Mouse (Mus musculus) activated CD4-positive, CD25-positive, alpha-beta regulatory T cell, adult 4 months (primary cell): ENCODE results near the gene Stk33. TPM values are rescaled to one million over a fixed set of nuclear protein-coding genes. Genes with fewer than 3 reads are reported as not detected.
"Not testable (repeated sequence)": the region's sequence is repeated elsewhere in the genome, so short reads cannot be mapped to it uniquely, and the experiment has no call there.

ENCODE experiments used
- ATAC-seq: one replicate; pipeline ENCODE4 v1.8.0; 2017
- polyA plus RNA-seq, 2 experiments: library from polyadenylated mRNA; unstranded; fragments of 100-300 nt; shearing (Covaris generic); gene quantifications; one replicate each; pipeline ENCODE4 v1.2.1; 2017

The Stk33 gene
- polyA plus RNA-seq = not detected

DNA sequence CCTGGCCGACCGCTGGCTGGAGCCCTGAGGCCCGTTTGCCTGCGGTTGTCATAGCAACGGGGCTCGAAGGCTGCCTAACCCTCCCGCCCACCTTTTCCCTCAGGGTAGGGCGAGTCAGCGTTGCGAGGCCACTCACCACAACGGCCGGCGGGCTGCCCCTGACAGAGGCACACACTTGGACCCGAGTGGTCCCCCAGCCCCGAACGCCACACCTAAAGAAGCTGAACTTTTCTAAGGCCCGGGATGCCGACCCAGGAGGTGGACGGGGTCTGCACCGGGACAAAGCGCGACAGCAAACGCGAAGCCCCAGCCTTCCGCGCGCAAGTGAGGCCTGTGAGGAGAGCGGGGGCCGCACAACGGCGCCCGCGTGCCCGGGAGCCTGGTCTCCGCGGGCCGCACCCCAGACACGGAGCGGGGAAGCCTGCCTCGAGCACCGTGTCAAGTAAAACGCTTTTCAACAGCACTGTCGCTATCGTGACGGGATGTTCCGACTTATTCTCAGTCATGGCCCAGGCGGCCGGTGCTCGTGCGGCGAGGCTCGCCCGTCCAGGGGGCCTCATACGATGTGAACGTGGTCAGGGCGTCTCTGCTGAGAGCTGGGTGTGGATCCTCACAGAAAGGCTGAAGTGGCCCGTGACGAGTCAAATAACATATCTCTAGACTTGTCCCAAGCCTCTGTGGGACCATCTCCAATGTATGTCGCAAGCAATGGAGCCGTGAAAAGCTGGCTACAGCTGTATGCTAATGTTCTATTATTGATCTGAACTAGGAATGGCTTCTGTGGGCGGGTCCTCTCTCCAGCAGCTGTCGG, at the start of gene Stk33:
TSS of gene Stk33 (minus strand) at position 301 of the 811 bp plus-strand sequence.
- ATAC-seq = no peak

DNA sequence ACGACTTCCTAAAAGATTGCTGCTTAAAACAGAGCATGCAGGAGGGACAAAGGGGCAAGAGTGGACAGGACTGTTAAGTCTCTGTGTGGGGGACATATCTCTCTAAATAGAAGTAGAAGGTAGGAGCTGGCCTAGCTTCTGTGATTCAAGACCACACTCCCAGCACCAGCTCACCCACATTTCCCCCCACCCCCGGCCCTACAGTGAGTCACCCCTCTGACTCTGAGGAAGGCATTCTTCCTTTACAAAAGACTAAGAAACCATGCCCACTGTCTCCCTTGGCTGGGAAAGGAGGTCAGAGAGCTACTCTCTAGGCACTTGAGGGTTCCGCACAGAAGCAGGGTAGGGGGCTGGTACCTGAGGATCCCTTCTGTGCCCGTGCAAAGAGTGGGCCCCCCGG, 45.3 kb upstream of the Stk33 start:
- ATAC-seq = no peak

DNA sequence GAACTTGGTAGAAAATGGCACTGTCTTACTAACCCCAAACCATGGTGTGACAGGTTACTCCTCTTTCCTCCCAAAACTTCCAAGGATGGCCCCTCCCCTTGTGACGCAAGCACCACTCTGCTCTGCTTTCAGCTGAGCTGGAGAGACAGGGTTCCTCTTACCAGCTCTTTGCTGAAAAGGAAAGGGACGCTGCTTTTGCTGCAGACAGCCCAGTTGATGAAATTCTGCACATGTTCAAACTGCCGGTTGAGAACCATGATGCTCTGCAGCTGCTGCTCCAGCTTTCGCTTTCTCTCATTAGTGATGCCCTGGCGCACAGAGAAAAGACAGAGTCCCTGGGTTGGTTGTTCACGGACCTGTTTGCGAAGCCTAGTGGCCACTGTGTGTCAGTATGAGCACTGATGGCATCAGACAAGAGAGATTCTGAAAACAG, 41.9 kb upstream of the Stk33 start:
- no peak for ATAC-seq

GRCm38 (mm10) chr7:109477926-109478325, 39.0 kb upstream of the Stk33 start:
- ATAC-seq = no peak

GRCm38 (mm10) chr7:109470700-109471099, 31.8 kb upstream of the Stk33 start:
- no peak for ATAC-seq

GRCm38 (mm10) chr7:109468262-109468701, 29.4 kb upstream of the Stk33 start:
- no peak for ATAC-seq

- no peak for ATAC-seq
Observed at GRCm38 (mm10) chr7:109467591-109467990, 28.7 kb upstream of the Stk33 start.

DNA sequence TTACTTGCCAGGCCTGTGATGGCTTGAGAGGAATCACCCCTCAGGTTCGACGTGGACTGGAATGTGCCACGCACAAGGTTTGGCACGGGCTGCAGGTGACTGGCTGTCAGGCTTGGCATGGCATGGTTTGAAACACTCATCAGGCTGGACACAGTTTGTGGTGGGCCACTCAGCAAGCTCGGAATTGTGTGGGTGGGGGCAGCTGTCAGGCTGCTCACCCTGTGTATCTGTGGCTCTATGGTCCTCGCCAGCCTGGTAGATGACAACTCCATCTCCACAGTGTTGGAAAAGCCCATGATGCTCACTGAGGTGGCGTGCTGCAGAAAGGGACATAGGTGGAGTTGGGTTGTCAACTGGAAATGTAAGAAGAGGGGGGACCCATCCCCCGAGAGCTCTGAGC, 21.8 kb upstream of the Stk33 start:
- no peak for ATAC-seq

GRCm38 (mm10) chr7:109456563-109456962, 17.7 kb upstream of the Stk33 start:
- no peak for ATAC-seq

DNA sequence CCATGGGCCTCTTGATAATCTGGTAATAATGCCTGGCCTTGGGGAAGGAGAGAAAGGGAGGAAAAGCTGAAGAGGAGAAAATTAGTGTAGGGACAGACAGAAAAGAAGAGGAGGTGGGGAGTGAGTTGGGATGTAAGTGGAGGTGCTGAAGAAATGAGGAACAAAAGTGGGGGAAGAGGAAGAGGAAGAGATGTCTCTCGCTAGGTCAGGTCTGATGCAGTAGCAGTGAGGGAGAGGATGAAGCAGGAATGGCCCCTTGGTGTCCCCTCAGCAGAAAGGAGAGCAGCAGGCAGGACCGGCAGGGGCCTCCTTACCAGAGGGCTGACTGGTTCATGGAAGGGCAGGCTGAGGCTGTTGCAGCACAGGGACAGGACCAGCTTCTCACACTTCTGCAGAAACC, 16.9 kb upstream of the Stk33 start:
- ATAC-seq = no peak

DNA sequence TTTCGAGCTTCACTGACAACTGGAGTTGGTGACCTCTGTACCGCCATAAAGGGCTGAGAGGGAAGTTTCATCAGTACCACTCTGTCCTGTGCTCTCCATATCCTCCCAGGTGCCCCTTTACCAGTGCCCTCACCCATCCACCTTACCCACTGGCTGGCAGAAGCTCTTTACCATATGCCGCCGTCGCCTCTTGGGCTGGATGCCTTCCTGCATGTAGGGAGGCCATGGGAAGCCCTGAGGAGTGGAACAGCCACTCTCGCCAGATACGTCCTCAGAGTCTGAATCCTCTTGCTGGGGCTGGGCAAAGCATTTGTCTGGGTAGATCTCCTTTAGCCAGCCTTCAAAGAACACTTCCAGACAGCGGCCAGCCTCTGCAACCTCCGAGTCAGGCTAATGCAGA, 16.0 kb upstream of the Stk33 start:
- ATAC-seq = no peak

DNA sequence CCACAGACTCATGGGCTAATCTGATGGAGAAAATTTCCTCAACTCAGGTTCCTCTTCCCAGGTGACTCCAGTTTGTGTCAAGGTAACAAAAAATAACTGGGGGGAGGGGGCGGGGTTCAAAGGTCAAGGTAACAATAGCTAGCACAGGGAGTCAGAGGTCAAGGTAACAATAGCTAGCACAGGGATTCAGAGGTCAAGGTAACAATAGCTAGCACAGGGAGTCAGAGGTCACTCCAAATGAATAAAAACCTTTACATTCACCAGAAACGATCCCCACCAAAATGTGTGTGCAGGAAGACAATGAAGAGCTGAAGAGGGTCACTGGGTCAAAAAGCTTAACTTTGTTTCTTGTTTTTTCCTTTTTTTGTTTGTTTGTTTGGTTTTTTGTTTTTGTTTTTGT, 9.2 kb upstream of the Stk33 start:
- ATAC-seq = no peak

DNA sequence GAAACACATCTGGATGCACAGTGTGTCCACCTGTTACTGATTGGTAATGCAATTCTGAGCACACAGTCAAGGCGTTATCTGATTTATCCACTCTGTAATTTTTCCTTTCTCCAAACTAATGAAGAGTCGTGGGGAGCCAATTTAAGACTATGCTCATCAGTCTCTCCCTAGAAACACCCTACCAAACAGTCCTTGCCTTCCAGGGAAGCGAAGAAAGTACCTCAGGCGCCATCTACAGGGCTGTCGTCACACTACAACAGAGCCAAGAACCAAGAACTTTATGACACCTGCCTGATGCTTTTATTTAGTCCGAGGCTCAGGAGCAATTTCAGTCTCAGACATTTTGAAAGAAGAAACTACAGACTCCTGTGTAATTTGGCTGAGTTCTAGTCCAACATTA, 6.1 kb upstream of the Stk33 start:
- no peak for ATAC-seq

GRCm38 (mm10) chr7:109442739-109443138, 3.9 kb upstream of the Stk33 start:
- ATAC-seq = no peak

GRCm38 (mm10) chr7:109440697-109441269, 1.9 kb upstream of the Stk33 start:
- ATAC-seq = no peak

- no peak for ATAC-seq
Observed at GRCm38 (mm10) chr7:109424422-109425159, 14.3 kb downstream of the Stk33 start.

DNA sequence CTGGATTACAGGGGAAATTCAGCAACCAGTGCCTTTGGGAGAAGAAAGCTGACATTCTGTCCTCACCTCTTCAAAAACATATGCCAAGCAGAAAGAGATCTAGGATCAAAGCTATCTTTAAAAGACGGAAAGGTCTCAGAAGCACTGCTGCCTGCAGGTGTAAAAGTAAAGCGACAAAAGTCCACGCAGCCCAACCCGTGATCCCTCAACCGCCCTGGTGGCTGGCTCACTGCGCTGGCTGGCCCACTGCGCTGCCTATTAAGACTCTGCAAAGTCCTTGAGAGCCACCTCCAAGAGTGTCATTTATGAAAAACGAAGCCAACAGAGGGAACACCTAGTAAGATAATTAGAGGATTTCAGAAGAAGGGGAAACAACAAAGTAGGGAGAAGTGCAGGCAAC, 16.1 kb downstream of the Stk33 start:
- no peak for ATAC-seq

- no peak for ATAC-seq
Observed at GRCm38 (mm10) chr7:109405491-109405890, 33.4 kb downstream of the Stk33 start.

- no peak for ATAC-seq
Observed at GRCm38 (mm10) chr7:109399299-109399698, 39.6 kb downstream of the Stk33 start.

GRCm38 (mm10) chr7:109381131-109381530, 57.8 kb downstream of the Stk33 start:
- no peak for ATAC-seq

DNA sequence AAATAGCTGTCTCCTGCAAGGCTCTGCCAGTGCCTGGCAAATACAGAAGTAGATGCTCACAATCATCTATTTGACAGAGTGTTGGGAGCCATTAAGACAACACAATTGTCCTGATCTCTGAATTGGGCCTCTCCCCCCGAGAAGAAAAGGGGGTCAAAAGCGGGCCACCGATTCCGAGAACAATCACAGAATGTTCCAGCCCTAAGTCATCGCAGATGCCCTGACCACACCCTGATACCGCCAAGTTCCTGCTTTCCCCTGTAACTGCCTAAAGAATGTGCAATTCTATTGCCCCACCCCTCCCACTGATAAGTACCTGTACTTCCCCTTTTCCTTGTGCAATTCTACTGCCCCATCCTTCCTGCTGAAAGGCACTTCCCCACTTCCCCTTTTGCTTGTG, 65.3 kb downstream of the Stk33 start:
- not testable (repeated sequence) for ATAC-seq

DNA sequence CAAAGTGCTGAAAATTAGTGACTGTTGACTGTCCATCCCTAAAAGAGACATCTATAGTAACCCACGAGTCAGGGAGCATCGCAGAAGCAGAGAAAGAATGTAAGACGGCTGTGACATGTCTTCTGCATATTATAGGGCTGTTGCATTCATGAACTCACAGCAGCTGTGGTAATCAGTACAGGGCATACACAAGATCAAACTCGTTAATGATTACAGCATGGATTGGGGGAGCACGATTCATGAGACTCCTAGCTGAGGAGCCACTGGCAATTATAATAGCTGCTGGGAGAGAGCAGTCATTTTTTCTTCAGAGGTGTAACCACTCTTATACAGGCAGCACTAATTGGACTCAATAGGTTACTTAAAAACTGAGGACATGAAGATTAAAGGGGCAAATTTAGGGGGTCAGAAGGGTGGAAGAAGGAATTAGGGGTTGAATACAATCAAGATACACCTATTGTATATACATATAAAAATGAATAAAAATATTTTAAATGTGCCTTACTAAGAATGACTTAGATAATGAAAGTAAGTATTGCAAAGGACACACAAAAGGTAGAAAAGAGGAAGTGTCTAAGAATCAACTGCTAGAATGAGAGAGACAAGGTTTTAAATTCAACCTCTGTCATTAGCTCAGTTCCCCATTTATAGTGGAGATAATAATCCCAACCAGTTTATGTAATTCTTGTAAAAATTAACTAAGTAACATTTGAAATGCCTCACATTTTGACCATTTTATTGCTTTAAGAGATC, 80.3 kb downstream of the Stk33 start:
- ATAC-seq = no peak

DNA sequence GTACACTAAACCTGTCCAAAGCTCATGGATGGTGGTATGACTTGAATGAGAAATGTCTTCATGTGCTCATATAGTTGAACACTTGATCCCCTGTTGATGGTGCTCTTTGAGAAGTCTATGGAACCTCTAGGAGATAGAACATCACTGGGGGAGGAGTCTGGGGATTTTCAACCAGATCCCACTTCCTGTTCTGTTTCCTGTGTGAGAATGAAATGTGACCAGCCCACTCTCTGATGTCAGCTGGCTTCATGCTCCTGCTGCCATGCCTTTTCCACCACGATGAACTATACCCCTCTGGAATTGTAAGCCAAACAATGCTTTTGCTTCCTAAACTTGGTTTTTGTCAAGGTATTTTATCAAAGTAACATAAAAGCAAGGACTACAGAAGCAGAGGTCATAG, 81.0 kb downstream of the Stk33 start:
- no peak for ATAC-seq
